Mouse (Mus musculus) testis, adult 2 months (tissue): Measurements from ENCODE around the gene Pip5k1c. TPM values are rescaled to one million over a fixed set of nuclear protein-coding genes. Genes with fewer than 3 reads are reported as not detected.

Source experiments
- H3K27ac ChIP-seq: fragments of 200-500 bp; 2 replicates; pipeline ENCODE4 v1.5.1; 2012; ENCODE audit warnings: low read depth, low read length; ENCODE audit not compliant: control insufficient read depth, insufficient read depth
- H3K27me3 ChIP-seq: fragments of 200-500 bp; 2 replicates; pipeline ENCODE4 v1.6.1; 2012; ENCODE audit warnings: mild to moderate bottlenecking, low read length, moderate library complexity; ENCODE audit not compliant: control insufficient read depth, insufficient read depth
- H3K36me3 ChIP-seq: fragments of 200-500 bp; 2 replicates; pipeline ENCODE4 v1.6.1; 2012; ENCODE audit warnings: mild to moderate bottlenecking, low read length; ENCODE audit not compliant: control insufficient read depth, insufficient read depth
- H3K4me1 ChIP-seq: fragments of 200-500 bp; 2 replicates; pipeline ENCODE4 v1.6.1; 2012; ENCODE audit warnings: low read length; ENCODE audit not compliant: control insufficient read depth, insufficient read depth
- H3K4me3 ChIP-seq: fragments of 200-500 bp; 2 replicates; pipeline ENCODE4 v1.5.1; 2012; ENCODE audit warnings: low read depth, mild to moderate bottlenecking, low read length, moderate library complexity, mixed read lengths; ENCODE audit not compliant: control insufficient read depth
- CTCF ChIP-seq: fragments of 200-500 bp; IDR thresholded peaks from 2 replicates; pipeline ENCODE4 v1.5.1; 2012; ENCODE audit warnings: low read depth, mild to moderate bottlenecking, inconsistent platforms, low read length, moderate library complexity; ENCODE audit not compliant: control insufficient read depth, insufficient read depth, insufficient replicate concordance
- POLR2A ChIP-seq: fragments of 200-500 bp; IDR thresholded peaks from 2 replicates; pipeline ENCODE4 v1.6.1; 2012; ENCODE audit warnings: low read depth, mild to moderate bottlenecking, inconsistent platforms, low read length, moderate library complexity; ENCODE audit not compliant: control insufficient read depth
- polyA plus RNA-seq: library from polyadenylated mRNA; depleted of rRNA; stranded (reverse); fragments of >200 nt; gene quantifications from 2 replicates; pipeline ENCODE4 v1.2.3, GENCODE M21; 2012

Gene Pip5k1c
- polyA plus RNA-seq, 1 experiment, result 10.1 TPM

DNA sequence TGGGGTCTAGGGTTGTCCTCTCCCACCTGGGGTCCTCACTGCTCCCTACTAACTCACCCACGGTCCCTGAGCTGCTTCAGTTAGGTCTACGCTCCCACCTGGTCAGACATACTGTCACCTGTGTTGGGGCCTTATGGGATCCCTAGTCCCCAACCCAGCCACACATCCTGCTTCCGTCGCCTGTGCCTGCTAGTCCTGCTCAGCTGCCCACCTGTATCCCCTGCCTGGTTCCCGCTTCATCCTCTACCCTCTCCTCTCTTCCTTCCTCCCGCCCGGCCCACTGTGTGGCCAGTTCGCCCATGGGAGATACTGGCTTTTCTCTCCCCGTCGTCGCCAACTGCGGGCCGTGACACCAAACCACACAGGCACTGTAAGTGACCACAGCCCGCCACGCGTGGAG, 22.8 kb downstream of the Pip5k1c start:
- TF ChIP-seq POLR2A (no peak), CTCF (no peak)
- peaks cover 13% of the 10 kb centered on the region for H3K4me1 ChIP-seq
- H3K4me3 ChIP-seq, result no peak overlapping the region
- no peak overlapping the region for H3K27ac ChIP-seq
- no peaks in the 10 kb centered on the region for H3K36me3 ChIP-seq
- H3K27me3 ChIP-seq, result no peaks in the 10 kb centered on the region

DNA sequence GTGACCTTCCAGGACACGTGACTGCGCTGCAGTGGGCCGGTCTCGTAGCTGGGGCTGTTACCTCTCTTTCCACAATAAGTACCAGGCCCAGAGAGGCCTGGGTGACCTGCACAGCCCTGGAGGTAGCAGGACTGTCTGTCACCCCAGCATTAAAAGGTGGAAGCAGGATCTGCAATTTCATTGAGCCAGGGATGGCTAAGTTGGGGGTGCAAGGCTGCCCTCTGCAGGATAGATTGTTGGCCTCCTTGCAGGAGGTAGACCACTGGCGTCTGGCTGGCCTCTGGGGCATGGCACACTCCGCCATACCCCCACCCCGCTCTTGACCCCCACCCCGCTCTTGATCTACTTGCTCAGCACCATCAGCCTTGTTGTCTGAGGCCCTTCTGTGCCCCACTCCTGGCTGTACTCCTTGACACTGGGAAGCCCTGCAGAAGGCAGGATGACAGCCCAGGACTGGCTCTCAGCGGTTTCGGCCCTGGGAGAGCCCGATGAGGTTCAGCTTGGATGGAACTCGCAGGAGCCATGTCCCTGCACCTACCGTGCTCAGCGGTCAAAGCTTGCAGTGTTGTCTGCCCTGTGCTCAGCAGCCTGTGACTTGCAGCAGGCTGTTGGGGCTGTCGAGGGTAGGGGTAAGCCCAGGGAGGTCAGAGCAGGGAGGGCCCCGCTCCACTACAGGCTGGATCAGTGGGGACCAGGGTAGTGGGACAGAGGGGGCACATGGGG, 23.7 kb downstream of the Pip5k1c start:
- no peaks in the 10 kb centered on the region for H3K27me3 ChIP-seq
- no peaks in the 10 kb centered on the region for H3K36me3 ChIP-seq
- no peak overlapping the region for H3K4me3 ChIP-seq
- H3K27ac ChIP-seq, result no peak overlapping the region
- H3K4me1 ChIP-seq, result peaks cover 13% of the 10 kb centered on the region
- TF ChIP-seq CTCF (peak; percentile 18; the same call in 1 of the 2 replicates), POLR2A (no peak)

- peaks cover 13% of the 10 kb centered on the region for H3K4me1 ChIP-seq
- H3K36me3 ChIP-seq, result no peaks in the 10 kb centered on the region
- no peaks in the 10 kb centered on the region for H3K27me3 ChIP-seq
- TF ChIP-seq CTCF (no peak), POLR2A (no peak)
- H3K4me3 ChIP-seq, result no peak overlapping the region
- H3K27ac ChIP-seq, result no peak overlapping the region
These were observed 24.5 kb downstream of the Pip5k1c start for GRCm38 (mm10) chr10:81317273-81317672.

- Histone ChIP-seq H3K4me1 (peaks cover 13% of the 10 kb centered on the region), H3K27ac (no peak overlapping the region), H3K4me3 (peak overlapping the region; percentile 98; the same call in 1 of the 2 replicates), H3K36me3 (no peaks in the 10 kb centered on the region; the same call in 1 of the 2 replicates), H3K27me3 (no peaks in the 10 kb centered on the region)
- TF ChIP-seq CTCF, result no peak
- TF ChIP-seq POLR2A, result no peak
These were observed 26.0 kb downstream of the Pip5k1c start for GRCm38 (mm10) chr10:81318589-81319329.

DNA sequence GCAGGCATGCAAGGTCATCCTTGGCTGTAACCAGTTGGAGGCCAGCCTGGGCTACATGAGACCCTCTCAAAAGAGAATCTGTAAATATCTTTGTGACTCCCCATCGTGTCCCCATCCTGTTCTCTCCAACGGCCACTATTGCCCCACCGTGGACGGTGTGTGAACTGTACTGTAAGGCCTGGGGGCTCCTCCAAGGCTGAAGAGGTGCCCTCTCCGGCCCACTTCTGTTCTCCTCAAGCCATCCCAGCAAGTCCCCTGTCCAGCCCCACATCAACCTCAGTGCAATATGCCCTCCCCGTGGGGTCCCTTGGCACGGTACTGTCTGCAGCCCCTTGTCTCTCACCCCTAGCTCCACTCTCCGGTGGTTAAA, 26.6 kb downstream of the Pip5k1c start:
- H3K4me1 ChIP-seq, result peaks cover 13% of the 10 kb centered on the region
- peak overlapping the region; percentile 94; the same call in 1 of the 2 replicates for H3K27ac ChIP-seq
- H3K4me3 ChIP-seq, result peak overlapping the region; percentile 98
- H3K27me3 ChIP-seq, result no peaks in the 10 kb centered on the region
- H3K36me3 ChIP-seq, result no peaks in the 10 kb centered on the region; the same call in 1 of the 2 replicates
- TF ChIP-seq CTCF, result 0 out of 2 replicates have a peak, but pooled peaks have one; percentile 19
- TF ChIP-seq POLR2A, result no peak

DNA sequence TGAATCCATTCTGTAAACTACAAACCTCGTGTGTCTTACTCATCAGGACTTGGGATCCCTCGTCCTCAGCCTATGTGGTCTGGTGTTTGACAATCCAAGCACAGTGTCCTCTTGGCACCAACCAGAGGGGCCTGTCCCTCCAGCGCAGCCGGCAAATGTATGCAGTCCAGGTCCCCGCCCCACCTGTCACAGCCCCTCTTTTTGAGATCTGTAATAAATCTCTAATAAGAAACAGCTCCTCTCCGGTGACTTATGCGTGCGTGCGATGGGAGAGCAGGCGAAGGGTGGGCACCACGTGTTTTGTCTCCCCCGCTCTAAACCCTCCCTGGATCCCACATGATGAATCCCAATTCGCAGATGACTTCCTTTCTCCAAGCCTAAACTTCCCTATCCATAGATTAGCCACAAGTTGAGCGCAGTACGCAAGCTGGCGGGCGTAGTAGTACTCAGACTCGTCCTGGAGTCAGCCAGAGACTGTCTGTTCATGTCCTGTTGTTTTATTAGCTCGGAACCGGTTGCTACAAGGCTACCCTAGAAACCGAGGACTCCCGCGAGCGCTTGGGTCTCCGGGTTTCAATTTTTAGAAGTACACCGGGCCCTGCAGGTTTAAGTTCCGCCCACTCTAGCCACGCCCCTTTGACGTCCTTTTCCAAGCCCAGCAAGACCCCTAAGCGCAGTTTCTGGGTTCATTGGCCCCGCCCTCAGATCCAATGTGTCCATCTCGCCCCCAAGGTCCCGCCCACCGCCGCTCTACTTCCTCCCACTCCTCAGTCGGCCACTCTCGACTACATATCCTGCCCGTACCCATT, 27.2 kb downstream of the Pip5k1c start:
- H3K4me1 ChIP-seq, result peaks cover 13% of the 10 kb centered on the region

DNA sequence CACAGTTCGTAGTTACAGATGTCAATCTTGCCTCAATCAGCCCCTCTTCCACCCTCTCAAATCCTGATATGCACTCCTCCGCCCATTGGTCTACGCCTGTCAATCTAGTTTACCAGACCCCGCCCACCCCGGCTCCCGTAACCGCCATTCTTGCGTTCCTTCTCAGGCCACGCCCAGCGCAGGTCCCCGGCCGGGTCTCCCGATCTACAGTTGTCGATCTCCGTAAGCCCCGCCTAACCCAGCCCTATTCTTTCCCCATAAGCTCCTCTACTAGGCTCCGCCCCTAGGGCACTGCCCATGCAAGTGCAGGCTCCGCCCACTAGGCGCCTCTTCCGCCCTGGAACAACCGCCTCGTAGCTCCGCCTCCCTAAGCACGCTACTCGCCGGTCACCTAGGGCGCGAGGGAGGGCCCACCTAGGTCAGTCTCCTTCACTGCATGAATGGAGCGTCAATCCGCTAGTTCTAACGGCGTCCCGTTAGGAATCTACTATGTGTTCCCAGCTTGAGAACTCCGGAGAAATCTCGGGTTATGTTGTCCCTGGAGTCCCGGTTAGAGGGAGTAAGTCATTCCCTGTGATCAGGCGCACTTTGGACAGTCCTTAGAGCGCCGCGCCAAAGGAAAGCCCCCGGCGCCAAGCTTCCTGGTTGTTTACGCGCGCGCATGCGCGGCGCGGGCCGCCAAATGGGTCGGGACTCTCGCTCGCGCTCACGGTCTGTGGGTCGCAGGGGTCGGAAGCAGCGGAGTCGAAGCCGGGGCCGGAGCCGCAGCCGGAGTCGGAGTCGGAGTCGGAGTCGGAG, 28.0 kb downstream of the Pip5k1c start, which contains the start of gene Cactin:
Gene Cactin, plus strand, starts transcription at position 554 of the 798 bp plus-strand sequence.
- H3K27me3 ChIP-seq, result no peaks in the 10 kb centered on the region
- H3K4me1 ChIP-seq, result peaks cover 13% of the 10 kb centered on the region
- peak within 1 kb of the TSS; percentile 94 for H3K27ac ChIP-seq
- peak; percentile 65; the same call in 1 of the 2 replicates for TF ChIP-seq POLR2A
- 0 out of 2 replicates have a peak, but pooled peaks have one; percentile 1 for TF ChIP-seq CTCF
- H3K4me3 ChIP-seq, result peak within 1 kb of the TSS; percentile 98
- no peaks in the 10 kb centered on the region; the same call in 1 of the 2 replicates for H3K36me3 ChIP-seq

More for the DNA sequence above, 27.2 kb downstream of the Pip5k1c start:
- Histone ChIP-seq H3K4me3 (peak overlapping the region; percentile 98), H3K27me3 (no peaks in the 10 kb centered on the region), H3K27ac (peak overlapping the region; percentile 94), H3K36me3 (no peaks in the 10 kb centered on the region; the same call in 1 of the 2 replicates)
- TF ChIP-seq POLR2A, result no peak
- no peak for TF ChIP-seq CTCF
